Mouse (Mus musculus): ENCODE results near the gene Gm17660.

Gm17660 gene

GRCm38 (mm10) chr5:104080736-104081135 is 3.3 kb upstream of the Gm17660 start:
- DNase-seq (ENCODE audit: low spot score in 2 of 2): no peak

DNA sequence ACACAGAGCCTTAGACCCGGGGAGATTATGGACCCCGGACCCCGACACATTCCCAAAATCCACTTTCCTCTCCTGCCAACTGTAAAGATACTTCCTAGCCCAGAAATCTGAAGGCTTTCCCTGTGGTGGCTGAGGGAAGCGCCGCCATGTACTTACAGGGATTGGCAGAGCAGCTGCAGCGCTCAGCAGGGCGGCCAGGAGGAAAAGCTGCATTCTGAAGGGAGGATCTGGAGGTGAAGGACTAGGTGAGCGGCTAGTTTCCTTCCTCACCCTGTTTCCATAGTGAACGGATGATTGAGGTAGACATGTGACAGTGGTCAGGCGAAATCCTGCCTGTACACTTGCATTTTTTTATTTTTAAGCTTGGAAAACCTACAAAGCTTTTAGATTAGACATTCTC is 1.0 kb downstream of the Gm17660 start:
- DNase-seq (ENCODE audit: low spot score in 2 of 2): no peak

DNA sequence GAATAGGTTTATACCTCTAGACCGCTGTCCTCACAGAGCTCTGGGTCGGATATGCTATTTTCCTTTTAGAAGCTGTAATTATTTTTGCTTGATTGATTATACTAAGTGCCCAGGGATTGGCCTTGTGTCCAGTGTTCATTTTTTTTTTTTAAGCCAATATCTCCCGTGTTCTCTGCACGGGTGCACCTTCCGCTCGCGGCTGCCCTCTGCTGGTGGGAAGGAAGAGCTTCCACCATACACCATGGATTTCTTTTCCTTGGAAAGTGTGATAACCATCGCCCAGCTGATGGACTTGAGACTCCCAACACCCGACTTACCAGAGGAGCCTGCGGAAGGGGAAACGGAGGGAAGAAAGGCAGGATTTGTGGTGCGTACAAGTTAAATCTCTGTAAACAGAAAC is 3.0 kb downstream of the Gm17660 start:
- peak; percentile 55 to 65 for DNase-seq (ENCODE audit: low spot score in 2 of 2)

DNA sequence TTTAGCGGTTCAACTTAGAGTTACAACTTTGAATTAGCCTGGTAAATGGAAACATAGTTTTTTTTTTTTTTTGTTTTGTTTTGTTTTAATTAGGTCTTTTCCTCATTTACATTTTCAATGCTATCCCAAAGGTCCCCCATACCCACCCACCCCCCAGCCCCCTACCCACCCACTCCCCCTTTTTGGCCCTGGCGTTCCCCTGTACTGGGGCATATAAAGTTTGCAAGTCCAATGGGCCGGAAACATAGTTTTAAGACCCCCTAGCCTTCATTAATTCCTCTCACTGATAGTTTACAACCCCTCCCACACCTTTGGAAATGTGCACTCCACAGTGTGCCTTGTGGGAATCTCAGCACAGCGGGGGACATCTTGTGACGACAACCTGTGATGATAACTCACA is 3.8 kb downstream of the Gm17660 start:
- no peak for DNase-seq (ENCODE audit: low spot score in 2 of 2)

DNA sequence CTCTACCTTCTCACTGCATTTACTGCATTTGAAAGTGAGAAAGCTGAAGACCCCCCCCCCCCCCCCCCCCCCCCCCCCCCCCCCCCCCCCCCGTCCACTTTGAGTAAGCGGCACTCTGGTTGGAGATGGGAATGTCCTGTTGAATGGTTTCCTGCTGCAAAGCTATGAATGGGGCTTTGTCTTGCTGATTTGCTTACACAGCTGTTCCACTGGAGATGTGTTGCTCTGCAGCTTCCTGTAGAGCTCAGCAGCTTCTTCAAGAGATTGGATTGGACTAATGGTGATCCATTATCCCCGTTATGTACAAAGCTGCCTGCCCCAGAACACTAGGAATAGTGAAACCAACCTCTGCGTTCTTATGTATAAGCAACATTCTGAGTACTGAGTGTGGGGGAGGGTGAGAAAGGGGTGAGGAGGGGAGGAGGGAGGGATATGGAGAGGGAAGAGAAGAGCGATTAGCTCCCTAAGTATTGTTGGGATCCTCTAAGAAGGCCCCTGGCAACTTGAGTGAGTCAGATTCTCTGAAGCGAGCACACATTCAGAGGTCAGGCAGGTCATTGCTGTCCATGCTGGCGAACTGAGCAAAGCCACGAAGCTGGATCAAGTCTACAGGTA is 5.0 kb downstream of the Gm17660 start:
- DNase-seq (ENCODE audit: low spot score in 2 of 2): no peak

GRCm38 (mm10) chr5:104071048-104071447 is 6.4 kb downstream of the Gm17660 start:
- DNase-seq (ENCODE audit: low spot score in 2 of 2): no peak

- DNase-seq (ENCODE audit: low spot score in 2 of 2): peak in 1 of 2 experiments; percentile 51
Measured at GRCm38 (mm10) chr5:104068751-104069150, 8.7 kb downstream of the Gm17660 start.

- DNase-seq (ENCODE audit: low spot score in 2 of 2): no peak
Measured at GRCm38 (mm10) chr5:104062773-104063551, 14.4 kb downstream of the Gm17660 start.

DNA sequence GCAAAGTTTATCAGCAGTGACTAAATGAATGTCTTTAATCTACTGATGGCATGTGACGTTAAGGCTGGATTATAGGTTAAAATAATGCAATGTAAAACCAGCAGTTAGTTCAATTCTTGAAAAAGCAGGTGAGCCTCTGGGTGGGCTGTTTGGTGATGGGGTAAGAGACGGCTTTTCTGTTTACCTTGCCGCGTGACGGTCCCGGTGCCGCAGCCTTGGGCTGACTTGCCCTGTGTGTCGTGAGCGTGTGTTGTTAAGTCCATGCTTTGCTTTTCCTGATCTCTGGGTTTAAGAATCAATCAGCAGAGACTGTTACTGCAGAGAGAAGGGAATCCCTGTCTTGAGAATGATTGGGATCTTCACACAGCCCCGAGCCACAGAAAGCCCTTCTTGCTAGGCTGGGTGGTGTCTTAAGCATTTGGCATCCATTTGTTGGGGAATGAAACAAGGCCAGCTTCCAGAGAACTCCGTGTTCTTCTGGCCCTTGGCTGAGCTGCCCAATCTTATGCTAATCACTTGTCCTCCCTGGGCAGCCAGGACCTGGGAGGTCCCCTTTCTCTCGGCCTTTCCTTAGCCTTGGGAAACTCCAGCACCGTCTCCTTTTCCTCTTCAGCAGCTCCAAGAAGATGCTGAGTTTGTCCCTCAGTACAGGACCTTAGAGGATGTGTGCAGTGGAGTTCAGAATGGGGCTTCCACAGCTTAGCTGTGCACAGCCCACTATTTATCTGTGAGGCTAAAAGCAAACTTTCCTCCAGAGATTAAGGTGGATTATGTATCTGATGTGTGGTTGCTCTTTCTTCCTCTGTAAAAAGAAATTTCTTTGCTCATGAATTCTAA is 15.3 kb downstream of the Gm17660 start:
- DNase-seq (ENCODE audit: low spot score in 2 of 2): peak in 1 of 2 experiments; percentile 38

- DNase-seq (ENCODE audit: low spot score in 2 of 2): no peak
Measured at GRCm38 (mm10) chr5:104060429-104060828, 17.0 kb downstream of the Gm17660 start.

DNA sequence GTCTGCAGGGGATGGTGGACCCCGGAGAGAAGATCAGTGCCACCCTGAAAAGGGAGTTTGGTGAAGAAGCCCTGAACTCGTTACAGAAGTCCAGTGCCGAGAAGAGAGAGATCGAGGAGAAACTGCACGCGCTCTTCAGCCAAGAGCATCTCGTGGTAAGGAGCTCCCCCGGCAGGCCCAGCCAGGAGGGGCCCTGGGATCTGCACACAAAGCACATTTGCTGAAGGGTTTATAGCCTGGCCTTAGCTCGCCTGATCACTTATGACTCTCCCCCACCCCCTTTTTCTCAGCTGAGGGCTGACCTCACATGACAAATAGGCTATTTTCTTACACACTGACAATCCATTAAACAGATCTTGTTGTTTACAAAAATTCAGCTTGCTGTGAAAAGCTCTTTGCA is 17.8 kb downstream of the Gm17660 start:
- no peak for DNase-seq (ENCODE audit: low spot score in 2 of 2)

DNA sequence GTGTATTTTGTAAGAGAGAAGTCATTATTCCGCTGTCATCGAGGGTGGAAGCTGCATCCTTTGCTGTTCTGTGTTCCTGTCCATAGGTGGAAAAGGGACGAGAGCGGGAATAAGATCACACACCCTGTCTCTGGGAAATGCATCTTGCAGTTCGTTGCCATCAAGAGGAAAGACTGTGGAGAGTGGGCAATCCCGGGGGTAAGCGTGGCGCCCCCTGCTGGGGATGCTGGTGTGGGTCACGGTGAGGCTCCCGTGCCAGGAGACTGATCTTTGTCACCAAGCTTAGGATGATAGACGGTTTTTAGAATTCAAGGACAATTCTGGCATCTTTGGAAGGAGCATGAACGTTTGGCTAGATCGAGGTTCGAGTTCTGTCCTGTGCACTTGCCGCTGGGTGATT is 19.4 kb downstream of the Gm17660 start:
- DNase-seq (ENCODE audit: low spot score in 2 of 2): peak; percentile 32 to 37

- DNase-seq (ENCODE audit: low spot score in 2 of 2): no peak
Measured at GRCm38 (mm10) chr5:104056295-104056694, 21.1 kb downstream of the Gm17660 start.

DNA sequence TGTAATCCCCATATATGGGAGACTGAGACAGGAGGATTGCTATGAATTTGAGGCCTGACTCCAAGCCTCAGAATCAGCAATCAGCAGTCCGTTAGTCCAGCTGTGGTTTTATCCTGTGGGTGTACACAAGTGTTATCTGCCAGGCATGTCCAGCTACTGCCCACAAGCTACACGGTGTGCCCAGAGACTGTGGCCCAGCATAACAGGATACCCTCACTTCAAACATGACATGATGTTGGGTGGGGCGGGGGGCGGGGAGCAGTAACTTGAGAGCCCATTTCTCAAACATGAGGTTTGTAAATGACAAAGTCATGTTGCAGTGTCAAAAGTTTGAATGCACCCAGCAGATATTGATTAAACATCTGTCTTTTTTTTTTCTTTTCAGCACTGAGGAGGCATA is 21.6 kb downstream of the Gm17660 start:
- DNase-seq (ENCODE audit: low spot score in 2 of 2): no peak

GRCm38 (mm10) chr5:104054938-104055337 is 22.5 kb downstream of the Gm17660 start:
- DNase-seq (ENCODE audit: low spot score in 2 of 2): no peak

GRCm38 (mm10) chr5:104052956-104053355 is 24.5 kb downstream of the Gm17660 start:
- no peak for DNase-seq (ENCODE audit: low spot score in 2 of 2)

- DNase-seq (ENCODE audit: low spot score in 2 of 2): no peak
Measured at GRCm38 (mm10) chr5:104048139-104048538, 29.3 kb downstream of the Gm17660 start.

- no peak for DNase-seq (ENCODE audit: low spot score in 2 of 2)
Measured at GRCm38 (mm10) chr5:104047200-104048105, 30.0 kb downstream of the Gm17660 start.

DNA sequence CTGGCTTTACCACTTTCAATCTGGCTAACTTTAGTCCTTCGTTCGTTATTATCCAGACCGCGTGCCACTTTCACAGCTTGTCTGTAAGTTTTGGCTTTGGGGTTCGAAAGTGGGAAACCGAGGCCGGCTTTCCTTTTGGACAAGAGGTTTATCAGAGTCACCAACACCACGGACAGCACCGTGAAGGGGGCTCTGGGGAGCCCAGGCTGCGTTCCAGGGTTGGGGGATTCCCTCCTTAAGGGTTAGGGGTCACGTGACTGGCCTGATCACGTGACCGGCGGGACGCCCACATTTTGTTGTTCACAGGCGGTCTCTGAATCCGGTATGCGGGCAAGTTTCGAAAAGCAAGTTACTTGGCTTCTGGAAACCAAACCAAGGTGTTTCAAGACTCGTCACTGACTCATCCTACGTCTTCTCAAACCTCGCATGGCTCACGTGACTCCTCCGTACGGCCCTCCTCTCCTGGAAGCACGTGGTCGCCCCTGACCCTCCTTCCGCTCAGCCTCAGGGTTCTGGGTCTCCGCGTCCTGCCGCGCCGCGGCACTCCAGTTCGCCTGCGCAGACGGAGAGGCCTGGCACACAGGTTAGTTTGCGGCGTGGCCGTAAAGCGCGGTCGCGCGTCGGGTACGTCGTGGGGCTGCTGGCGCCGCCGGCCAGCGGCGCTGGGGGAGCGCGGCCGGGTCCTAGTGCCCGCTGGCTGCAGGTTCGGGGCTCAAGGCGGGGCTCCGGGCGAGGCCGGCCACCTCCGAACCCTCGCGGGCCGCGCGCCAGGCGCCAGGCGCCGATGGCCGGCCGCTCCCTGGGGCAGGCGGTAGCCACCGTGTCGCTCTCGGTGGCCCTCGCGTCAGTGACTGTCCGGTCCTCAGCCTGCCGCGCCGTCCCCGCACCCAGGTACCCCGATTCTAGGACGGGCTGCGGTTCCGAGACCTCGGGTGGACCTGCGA is 30.9 kb downstream of the Gm17660 start, which contains the start of gene Nudt9:
Nudt9 (plus strand) TSS at position 51 of the 944 bp plus-strand sequence.
- DNase-seq (ENCODE audit: low spot score in 2 of 2): peak; percentile 97 to 99

DNA sequence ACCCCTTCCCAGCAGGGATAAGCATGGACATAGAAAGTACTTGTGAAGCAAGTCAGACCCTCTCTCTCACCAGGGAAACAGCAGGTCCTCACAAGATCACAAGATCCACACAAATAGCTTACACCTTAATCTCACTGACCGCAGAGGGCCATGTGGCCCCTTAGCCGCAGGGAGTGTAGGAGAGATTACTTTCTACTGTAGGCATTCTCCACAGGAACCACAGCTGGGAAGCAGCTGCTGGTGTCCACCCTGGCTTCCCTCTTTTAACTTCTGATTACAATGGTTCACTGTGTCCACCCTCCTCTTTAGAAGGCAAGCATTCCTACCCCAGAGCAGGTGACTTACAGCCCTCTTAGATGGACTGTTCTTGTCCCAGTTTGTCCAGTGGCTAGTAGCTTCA is 33.7 kb downstream of the Gm17660 start:
- no peak for DNase-seq (ENCODE audit: low spot score in 2 of 2)

Measured in frontal cortex, postnatal 36 days (tissue).